Mouse (Mus musculus): ENCODE data around the gene Ttl. TPM values are rescaled to one million over a fixed set of nuclear protein-coding genes. Genes with fewer than 3 reads are reported as not detected.

The Ttl gene
- 3.9 to 6.2 TPM (median 4.6 TPM) in 4 replicates for total RNA-seq (2023; ENCODE audit: inconsistent age)

DNA sequence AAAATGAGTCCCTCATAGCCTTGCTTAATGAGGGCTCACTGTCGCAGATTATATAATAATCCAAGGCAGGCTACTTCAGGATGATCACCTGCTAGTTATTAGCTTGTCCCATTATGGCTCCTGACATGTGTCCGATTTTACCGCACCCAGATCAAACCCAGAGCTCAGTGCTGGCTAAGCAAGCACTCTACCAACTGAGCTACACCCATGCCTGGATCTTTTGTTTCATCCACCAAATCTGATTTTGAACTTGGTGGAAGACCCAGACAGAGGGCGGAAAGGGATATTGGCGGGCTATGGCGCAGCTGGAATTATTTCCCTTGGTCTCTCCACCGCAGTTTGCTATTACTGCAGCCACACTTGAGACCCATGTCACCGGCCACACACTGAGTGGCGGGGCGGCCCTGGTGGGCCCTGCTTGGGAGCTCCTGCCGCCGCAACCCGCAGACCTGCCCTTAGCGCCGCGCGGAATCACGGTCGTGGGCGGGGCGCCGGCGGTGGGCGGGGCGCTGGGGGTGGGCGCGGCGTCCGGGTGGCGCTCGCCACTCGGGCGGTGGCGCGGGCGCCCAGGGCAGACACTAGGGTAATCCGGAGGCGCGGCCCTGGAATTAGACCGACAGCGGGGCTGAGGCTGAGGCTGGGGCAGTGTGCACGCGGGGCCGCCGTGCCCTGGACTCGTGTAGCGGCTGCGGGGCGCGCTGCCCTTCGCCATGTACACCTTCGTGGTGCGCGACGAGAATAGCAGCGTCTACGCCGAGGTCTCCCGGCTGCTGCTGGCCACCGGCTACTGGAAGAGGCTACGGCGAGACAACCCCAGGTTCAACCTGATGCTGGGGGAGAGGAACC is at the start of gene Ttl:
Ttl (plus strand) TSS at position 506 of the 846 bp plus-strand sequence.

GRCm38 (mm10) chr2:129047811-129048210 is 17.9 kb upstream of the Ttl start, which contains the start of gene Vinac1:
Gene Vinac1 (minus strand): TSS chr2:129048172.

GRCm38 (mm10) chr2:129100784-129101310 is 35.1 kb downstream of the Ttl start, which contains the start of gene Polr1b:
Gene Polr1b (plus strand): TSS chr2:129100995.

GRCm38 (mm10) chr2:129129412-129129929 is 63.7 kb downstream of the Ttl start, which contains the start of gene Chchd5:
Gene Chchd5 (plus strand): TSS chr2:129129700.

Other genes starting within 250 kb of the Ttl start
- 32.3 to 45.5 TPM (median 37.0 TPM) in 4 replicates for gene Tmem87b, start 247.8 kb upstream of the Ttl start, total RNA-seq (2023; ENCODE audit: inconsistent age)
- gene Fbln7, start 203.0 kb upstream of the Ttl start, total RNA-seq (2023; ENCODE audit: inconsistent age) = not detected in 4 replicates
- gene Zc3h8, start 121.9 kb upstream of the Ttl start, total RNA-seq (2023; ENCODE audit: inconsistent age) = 4.3 to 7.2 TPM (median 5.5 TPM) in 4 replicates
- gene Zc3h6, start 98.5 kb upstream of the Ttl start, total RNA-seq (2023; ENCODE audit: inconsistent age) = 9.8 to 10.4 TPM (median 10.1 TPM) in 4 replicates
- gene Gm10762, start 98.2 kb upstream of the Ttl start, total RNA-seq (2023; ENCODE audit: inconsistent age) = 2.9 to 5.1 TPM (median 3.8 TPM) in 4 replicates
- gene Vinac1, start 17.8 kb upstream of the Ttl start, total RNA-seq (2023; ENCODE audit: inconsistent age) = 0.16 to 0.19 TPM in 2 of 4 replicates, not detected in the others
- gene Polr1b, start 35.1 kb downstream of the Ttl start, total RNA-seq (2023; ENCODE audit: inconsistent age) = 48.7 to 60.0 TPM (median 52.7 TPM) in 4 replicates
- 17.4 to 23.4 TPM (median 19.3 TPM) in 4 replicates for gene Chchd5, start 63.8 kb downstream of the Ttl start, total RNA-seq (2023; ENCODE audit: inconsistent age)
- 200 to 219 TPM (median 208 TPM) in 4 replicates for gene Slc20a1, start 132.8 kb downstream of the Ttl start, total RNA-seq (2023; ENCODE audit: inconsistent age)
- gene Ckap2l, start 231.3 kb downstream of the Ttl start, total RNA-seq (2023; ENCODE audit: inconsistent age) = 1.2 to 2.2 TPM (median 1.5 TPM) in 4 replicates
- 0.26 to 0.42 TPM (median 0.42 TPM) in 3 of 4 replicates, not detected in the other for gene Il1a, start 244.0 kb downstream of the Ttl start, total RNA-seq (2023; ENCODE audit: inconsistent age)